Mouse (Mus musculus) layer of hippocampus, adult 8-10 months (tissue): Measurements from ENCODE around the gene Fam84a. TPM values are rescaled to one million over a fixed set of nuclear protein-coding genes. Genes with fewer than 3 reads are reported as not detected.

Source experiments
- DNase-seq, 2 experiments: peaks; one replicate each; pipeline ENCODE4 v3.0.0; 2022; ENCODE audit warnings: low spot score in 2 of 2
- total RNA-seq, 4 experiments: library from RNA; stranded (reverse); gene quantifications; 2 replicates each; pipeline ENCODE4 v1.2.4; 2022

Fam84a gene
- 10 to 100 TPM; 74.2 to 81.2 (median 77.9) TPM for total RNA-seq

DNA sequence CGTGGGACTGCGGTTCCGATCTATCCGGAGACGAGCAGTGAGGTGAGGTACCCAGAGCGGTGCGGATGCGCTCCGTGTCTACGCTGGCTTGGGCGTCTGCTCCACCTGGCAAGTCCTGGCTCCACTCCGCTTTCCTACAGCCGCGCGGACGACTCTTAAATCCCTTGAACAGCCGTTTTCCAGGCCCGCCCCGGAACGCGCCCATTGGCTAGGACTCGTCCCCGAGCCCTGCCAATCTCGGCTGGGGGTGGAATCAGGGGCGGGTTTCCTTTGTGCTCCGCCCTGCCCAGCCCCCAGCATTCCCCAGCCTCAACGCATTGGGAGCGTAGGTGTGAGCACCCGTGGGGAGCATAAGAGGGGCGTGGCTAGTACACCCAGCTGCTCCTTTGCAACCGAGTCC lies at the start of gene Fam84a:
Gene Fam84a (minus strand): TSS at position 134 of the 400 bp plus-strand sequence.
- peak; percentile 95 to 96 for DNase-seq

DNA sequence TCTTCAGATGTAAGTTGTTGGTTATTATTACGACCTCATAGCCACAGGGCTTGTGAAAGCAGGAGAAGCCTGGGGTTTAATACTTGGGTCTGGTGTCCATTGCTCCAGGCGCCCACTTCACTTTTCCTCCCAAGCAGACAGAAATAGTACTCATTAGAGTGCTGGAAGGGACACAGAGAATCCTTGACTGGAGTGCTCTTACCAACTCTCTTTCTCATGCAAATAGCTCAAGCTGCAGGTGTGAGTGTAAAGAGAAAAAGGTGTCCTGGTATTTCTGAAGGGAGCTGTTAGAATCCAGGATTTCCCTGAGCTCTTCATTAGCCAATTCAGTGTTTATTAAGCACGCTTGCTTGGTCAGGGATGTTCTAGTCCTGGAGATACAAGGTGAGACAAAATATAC lies 43.6 kb upstream of the Fam84a start:
- DNase-seq, result no peak

DNA sequence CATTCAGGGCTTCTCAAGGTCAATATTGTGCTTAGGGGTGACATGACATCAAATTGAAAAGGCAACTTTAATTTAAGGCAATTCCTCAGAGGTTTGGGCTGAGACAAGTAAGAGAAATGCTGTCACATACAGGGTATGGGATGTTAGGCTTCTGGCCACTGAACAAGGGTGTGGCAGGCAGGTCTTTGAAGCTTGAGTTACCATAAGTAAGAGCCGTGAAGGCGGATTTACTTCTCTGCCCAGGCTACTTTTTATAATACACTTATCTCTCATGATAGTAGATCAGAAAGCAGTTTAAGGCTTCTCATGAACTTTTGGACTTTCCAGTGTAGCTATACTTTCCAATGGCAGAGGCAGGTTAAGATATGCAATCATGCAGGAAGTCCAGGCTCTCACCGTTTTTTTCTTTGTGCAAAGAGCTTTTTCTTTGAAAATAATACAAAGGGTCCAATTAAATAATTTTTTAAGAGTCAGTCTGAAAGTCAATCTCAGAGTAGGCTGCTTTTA lies 34.9 kb upstream of the Fam84a start:
- no peak for DNase-seq

DNA sequence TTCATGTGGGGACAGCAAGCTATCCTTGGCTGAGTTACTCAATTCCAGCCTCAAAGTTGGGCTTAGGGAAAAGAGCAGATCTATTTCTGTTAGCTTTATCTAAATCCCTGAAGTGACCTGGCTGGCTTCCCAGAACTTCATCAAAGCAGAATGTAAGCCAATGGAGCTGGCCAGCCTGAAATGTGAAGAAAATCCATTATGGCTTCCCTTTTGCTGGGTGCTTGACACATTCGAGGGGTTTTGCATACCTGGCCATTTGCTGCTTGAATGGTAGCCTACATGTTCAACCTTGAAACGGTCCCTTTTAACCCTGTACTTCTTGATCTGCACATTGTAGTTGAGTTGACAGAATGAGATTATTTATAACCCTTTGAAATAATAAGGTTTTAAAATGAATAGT lies 13.9 kb upstream of the Fam84a start:
- no peak for DNase-seq

DNA sequence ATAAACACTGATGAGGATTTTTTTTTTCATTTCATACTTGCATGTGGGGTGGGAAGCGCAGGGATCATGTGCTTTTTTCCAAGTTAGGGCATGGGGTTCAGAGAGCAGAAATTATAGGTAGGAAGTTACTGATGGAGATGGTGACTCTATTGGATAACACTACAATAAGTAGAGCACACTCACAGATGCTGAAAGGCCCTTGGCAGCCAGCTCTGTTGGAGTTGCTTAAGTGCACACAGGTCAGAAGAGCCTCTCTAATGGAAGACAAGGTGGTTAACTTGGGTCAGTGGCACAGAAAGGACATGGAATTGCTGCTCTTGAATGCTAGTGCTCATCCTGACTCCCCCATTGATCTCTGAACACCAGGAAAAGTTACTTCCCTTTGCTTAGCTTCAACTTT lies 13.1 kb upstream of the Fam84a start:
- no peak for DNase-seq

DNA sequence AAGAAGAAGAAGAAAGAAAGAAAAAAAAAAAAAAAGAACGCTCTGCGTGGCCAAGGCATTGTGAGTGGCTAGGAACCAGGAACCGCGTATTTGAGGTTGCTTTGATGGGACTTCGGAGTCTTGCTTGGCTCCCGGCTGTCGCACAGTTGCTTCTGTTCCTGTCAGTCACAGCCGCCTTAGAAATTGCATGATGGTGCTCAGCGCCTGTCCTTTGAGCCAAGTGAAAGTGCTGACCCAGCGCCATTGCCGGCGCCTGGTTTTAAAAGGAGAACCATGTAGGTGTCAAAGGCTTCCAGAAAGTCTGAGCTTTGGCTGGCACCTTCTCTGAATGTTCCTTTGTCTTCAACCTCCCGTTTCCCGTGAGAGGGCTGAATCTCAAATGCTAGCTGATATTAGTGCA lies 572 bp upstream of the Fam84a start:
- DNase-seq, result peak; percentile 34 to 43

DNA sequence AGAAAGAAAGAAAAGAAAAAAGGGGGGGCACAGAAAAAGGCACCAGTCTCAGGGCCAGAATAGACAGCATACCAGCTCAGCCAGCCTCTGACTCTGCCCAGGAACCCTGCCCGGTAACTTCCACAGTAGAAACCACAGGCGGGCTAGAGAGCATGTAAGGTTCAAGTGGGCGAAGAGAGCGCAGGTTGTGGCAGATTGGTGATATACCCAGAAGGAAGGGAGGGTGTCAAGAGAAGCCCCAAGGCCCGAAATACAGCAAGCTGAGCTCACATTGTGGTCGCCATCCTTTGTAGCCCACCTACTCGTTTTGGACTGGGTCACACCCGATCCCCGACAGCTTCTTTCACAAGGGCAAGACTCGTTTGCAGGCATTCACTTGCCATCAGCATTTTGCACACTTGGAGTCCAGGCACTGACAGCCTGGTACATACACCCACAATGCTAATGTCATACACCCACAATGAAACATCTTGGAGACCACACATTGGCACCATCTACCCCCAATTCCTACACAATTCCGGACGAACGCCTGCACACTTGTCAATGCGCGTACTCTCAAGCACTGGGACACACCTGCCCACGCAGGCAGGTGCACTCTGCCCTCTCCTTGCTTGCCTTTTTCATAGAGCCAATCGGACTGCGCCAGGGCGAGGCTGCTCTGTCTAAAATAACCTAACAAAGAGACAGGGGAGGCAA lies 770 bp downstream of the Fam84a start:
- peak; percentile 65 to 76 for DNase-seq

DNA sequence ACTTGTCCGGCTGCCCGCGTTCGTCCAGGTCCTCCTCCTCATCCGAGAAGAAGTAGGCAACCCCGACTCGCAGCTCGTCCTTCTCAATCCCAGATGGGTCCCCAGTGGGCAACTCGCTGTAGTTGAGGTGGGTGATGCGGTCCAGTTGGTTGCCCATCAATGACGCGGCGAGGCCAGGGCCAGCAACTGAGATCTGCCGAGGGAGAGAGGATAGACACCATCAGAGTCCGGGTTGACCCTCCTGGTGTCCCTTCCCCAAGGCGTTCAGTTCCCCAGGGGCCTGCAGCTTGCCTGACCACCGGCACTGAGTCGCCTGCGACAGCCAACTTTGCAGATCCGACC lies 1.3 kb downstream of the Fam84a start:
- DNase-seq, result peak; percentile 23 to 31

DNA sequence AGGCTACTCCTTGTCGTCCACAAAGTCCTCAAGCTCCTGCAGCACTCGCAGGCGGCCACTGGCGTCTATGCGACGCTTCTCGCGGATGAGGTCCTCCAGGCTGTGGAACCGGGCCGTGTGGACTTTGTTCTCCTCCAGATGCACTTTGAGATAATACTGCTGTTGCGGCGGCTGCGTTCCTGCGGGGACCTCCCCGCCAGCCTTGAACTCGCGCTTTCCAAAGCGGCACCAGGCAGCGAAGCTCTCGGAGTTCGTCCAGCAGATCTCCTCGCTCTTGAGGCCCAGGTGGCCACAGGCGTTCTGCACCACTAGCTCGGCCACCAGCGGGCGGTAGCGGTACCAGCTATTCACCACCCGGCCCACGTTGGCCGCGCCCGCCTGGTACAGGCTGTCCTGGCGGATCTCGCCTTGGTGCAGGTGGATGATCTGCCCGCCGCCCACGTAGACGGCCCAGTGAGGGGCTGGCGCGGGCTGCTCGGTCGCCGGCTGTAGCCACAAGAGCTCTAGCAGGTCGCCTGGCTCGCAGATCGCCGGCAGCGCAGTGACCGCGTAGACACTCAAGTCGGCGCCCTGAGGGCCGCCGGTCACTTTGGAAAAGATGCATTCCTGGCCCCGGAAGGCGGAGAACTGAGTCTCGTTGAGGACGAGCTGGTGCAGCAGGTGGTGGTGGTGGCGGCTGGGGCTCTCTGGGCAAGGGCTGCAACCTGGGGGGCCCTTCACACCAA lies 1.8 kb downstream of the Fam84a start:
- peak; percentile 55 to 77 for DNase-seq

DNA sequence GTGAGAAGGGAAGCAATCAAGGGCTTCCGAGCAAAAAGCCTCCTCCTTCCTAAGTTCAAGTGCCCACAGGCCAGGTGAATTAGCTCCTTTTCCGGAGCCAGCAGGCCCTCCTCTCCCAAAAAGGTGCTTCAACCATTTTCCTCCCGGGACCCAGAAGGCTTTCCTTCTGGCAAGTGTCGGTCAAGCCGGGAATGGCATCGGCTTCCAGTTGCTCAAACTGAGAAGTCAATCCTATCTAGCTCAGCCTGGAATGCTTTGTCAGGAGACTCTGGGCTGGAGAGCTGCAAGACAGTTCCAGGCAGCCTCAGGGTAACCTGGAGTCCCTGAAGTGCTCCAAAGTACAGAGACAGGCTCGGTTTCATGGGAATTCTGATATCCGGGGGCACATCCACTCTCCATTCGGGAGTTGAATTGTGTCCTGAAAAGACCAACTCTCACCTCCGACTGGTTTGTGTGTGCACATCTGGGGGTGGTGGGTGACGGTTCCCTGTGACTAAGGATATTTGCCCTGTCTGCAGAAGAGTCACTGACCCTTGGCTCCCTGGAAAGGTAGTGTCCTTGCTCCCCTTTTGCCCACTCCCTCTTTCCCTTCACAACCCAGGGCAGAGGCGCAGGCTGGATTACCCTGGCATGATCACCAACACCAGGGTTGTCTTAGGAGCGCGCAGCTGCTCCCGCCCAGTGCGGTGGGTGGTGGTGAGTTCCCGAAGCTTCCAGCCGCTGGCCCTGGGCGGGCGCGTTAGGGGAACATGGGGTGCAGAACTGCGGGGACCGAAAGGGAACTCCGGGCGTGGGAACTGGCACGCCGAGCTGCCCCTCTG lies 2.6 kb downstream of the Fam84a start:
- peak in 1 of 2 experiments; percentile 10 for DNase-seq

DNA sequence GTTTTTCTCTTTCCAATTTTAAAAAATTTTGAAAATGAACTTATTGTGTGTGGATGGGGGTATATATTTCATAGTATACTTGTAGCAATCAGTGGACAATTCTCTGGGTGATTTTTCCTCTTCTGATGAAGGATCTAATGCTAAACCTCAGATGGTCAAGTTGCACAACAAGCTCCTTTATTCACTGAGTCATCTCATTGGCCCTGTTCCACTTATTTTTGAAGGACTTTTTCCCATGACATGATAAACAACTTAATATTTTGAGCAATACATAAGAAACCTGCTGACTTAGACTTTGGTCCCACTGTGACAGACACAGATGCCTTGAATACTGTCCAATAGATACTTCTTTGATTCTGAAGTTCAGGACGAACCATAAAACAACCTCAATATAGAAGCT lies 14.8 kb downstream of the Fam84a start:
- no peak for DNase-seq

DNA sequence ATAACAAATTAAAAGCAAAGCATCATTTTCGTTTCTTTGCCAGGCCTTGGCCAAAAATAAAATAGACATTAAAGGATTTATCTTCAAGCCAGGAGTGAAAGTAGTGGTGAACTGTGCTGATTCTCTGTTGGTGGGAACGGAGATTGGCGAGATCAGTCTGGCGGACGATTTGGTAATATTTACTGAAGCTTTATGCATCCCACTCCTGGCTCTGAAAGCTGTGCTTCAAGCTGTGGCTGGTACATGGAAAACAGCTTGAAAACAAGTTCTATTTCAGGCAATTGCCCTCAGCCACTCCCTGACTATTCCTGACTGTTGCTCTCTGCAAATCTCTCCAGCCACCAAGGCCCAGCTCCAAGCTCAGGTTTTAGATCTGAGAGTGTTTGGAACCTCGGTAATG lies 37.1 kb downstream of the Fam84a start:
- peak; percentile 51 to 58 for DNase-seq

DNA sequence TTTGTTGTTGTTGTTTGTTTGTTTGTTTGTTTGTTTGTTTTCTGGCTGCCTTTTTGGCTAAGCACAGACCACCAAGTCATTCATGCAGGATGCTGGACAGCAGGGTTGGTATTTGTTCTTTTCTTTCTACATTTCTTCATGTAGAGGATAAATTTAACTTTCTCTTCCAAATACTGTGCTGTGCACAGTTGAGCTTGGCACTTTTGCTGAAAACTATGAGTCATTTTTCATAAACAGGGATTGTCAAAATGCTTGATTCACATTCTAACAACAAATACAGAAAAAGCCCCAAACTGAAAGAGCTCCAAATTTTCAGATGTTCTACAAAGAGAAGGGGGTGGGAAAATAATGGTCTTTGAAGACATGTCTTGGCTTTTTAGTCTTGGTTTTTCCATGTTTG lies 54.9 kb downstream of the Fam84a start:
- DNase-seq, result no peak
